Mouse (Mus musculus) heart, adult 2 months (tissue): ENCODE results near the gene Hpgd. TPM values are rescaled to one million over a fixed set of nuclear protein-coding genes. Genes with fewer than 3 reads are reported as not detected.
"Not testable (repeated sequence)": the region's sequence is repeated elsewhere in the genome, so short reads cannot be mapped to it uniquely, and the experiment has no call there.

Experiments
- DNase-seq, 2 experiments: peaks; one replicate each; pipeline ENCODE4 v3.0.0; 2021
- H3K27ac ChIP-seq: fragments of 200-600 bp; 2 replicates; pipeline ENCODE4 v1.8.1; 2022
- H3K27me3 ChIP-seq: fragments of 200-500 bp; 2 replicates; pipeline ENCODE4 v1.6.1; 2012; ENCODE audit warnings: mild to moderate bottlenecking, low read length, inconsistent platforms, mixed read lengths; ENCODE audit not compliant: control insufficient read depth, insufficient read depth
- H3K36me3 ChIP-seq: fragments of 200-500 bp; 2 replicates; pipeline ENCODE4 v1.6.1; 2012; ENCODE audit warnings: low read length, inconsistent platforms; ENCODE audit not compliant: control insufficient read depth, insufficient read depth
- H3K4me1 ChIP-seq: fragments of 200-500 bp; 2 replicates; pipeline ENCODE4 v1.6.1; 2011; ENCODE audit warnings: low read length; ENCODE audit not compliant: control insufficient read depth, insufficient read depth
- H3K4me3 ChIP-seq: fragments of 200-600 bp; 2 replicates; pipeline ENCODE4 v1.8.1; 2022
- H3K79me2 ChIP-seq: fragments of 200-500 bp; replicated peaks from 2 replicates; pipeline ENCODE4 v1.6.1; 2012; ENCODE audit warnings: mild to moderate bottlenecking, inconsistent platforms, low read length, moderate library complexity, mixed read lengths; ENCODE audit not compliant: control insufficient read depth, insufficient read depth
- H3K9ac ChIP-seq: fragments of 200-500 bp; 2 replicates; pipeline ENCODE4 v1.6.1; 2012; ENCODE audit warnings: low read depth, mild to moderate bottlenecking, control low read depth, inconsistent platforms, low read length, mixed read lengths
- CTCF ChIP-seq: fragments of 200-600 bp; IDR thresholded peaks from 2 replicates; pipeline ENCODE4 v1.8.1; 2022; ENCODE audit warnings: antibody characterized with exemption, mild to moderate bottlenecking, moderate library complexity
- EP300 ChIP-seq: fragments of 200-500 bp; IDR thresholded peaks from 2 replicates; pipeline ENCODE4 v1.6.1; 2011; ENCODE audit warnings: low read depth, low read length, control low read depth; ENCODE audit not compliant: insufficient read depth
- POLR2A ChIP-seq: fragments of 200-500 bp; IDR thresholded peaks from 2 replicates; pipeline ENCODE4 v1.6.1; 2011; ENCODE audit warnings: mild to moderate bottlenecking, low read depth, low read length, control low read depth; ENCODE audit not compliant: insufficient read depth
- WGBS: fragments of 180-500 bp; shearing (Covaris S2); methylation state at CpG from one replicate; pipeline ENCODE4 v1.1.7; 2018; 5-methylcytosine and 5-hydroxymethylcytosine counted together
- intact Hi-C: fragments of 180-260 bp; cut with DNase I; formaldehyde crosslinking; loops from one replicate; pipeline ENCODE4 v1.15.1; 2025
- long read RNA-seq: library from polyadenylated mRNA; stranded (forward); transcript quantifications from one replicate; pipeline ENCODE4 v2.0.0, GENCODE M21; 2021
- polyA plus RNA-seq: library from polyadenylated mRNA; depleted of rRNA; stranded (reverse); fragments of >200 nt; gene quantifications from 2 replicates; pipeline ENCODE4 v1.2.3, GENCODE M21; 2012; rRNA removed
- total RNA-seq, 2 experiments: library from RNA; stranded (reverse); gene quantifications; 2 replicates each; pipeline ENCODE4 v1.2.3; 2021

The Hpgd gene
- total RNA-seq (1 to 10 TPM; 6.5 to 6.9 TPM), polyA plus RNA-seq (5.2 and 7.3 TPM in 2 replicates)
- long read RNA-seq, transcript Hpgd-201 (7 exons, 1,683 nt) = major isoform, 6 of 6 reads
- long read RNA-seq, partial matches to known transcripts = 0 of 6 reads
- long read RNA-seq, other reads (novel, unspliced or antisense) = 0 of 6 reads

GRCm38 (mm10) chr8:56294373-56294877 is at the start of gene Hpgd:
Gene Hpgd (plus strand): TSS chr8:56294585.
- Histone ChIP-seq H3K27ac (peak within 1 kb of the TSS; percentile 40), H3K36me3 (no peaks in the 10 kb centered on the region), H3K79me2 (no peaks in the 10 kb centered on the region), H3K9ac (peak within 1 kb of the TSS; percentile 82), H3K27me3 (no peaks in the 10 kb centered on the region; the same call in 1 of the 2 replicates), H3K4me1 (peaks cover 4% of the 10 kb centered on the region), H3K4me3 (peak within 1 kb of the TSS; percentile 45)
- intact Hi-C loops = no loop called here
- DNase-seq = peak; percentile 65 to 68
- 2% methylated on average over 33 of the region's 33 CpGs for WGBS
- no peak for TF ChIP-seq CTCF
- no peak for TF ChIP-seq EP300
- TF ChIP-seq POLR2A = peak; percentile 43; the same call in 1 of the 2 replicates

- intact Hi-C loops = not testable (repeated sequence)
- 71% methylated on average over 3 of the region's 3 CpGs for WGBS
Observed at GRCm38 (mm10) chr8:56251728-56252127, 42.7 kb upstream of the Hpgd start.

GRCm38 (mm10) chr8:56252314-56252713 is 42.1 kb upstream of the Hpgd start:
- no peaks in the 10 kb centered on the region for H3K4me1 ChIP-seq
- no peak for DNase-seq

More at GRCm38 (mm10) chr8:56251728-56252127, 42.7 kb upstream of the Hpgd start:
- H3K27me3 ChIP-seq, H3K4me3 ChIP-seq, H3K4me1 ChIP-seq, H3K27ac ChIP-seq, H3K9ac ChIP-seq, H3K36me3 ChIP-seq, DNase-seq, H3K79me2 ChIP-seq: not testable (repeated sequence)

GRCm38 (mm10) chr8:56261190-56261589 is 33.2 kb upstream of the Hpgd start:
- DNase-seq = no peak
- no peak for TF ChIP-seq CTCF
- TF ChIP-seq EP300 = no peak
- no peak for TF ChIP-seq POLR2A
- intact Hi-C loops = no loop called here
- WGBS = 86% methylated on average over 1 of the region's 1 CpGs
- no peaks in the 10 kb centered on the region for H3K4me1 ChIP-seq
- H3K27me3 ChIP-seq = no peaks in the 10 kb centered on the region
- no peaks in the 10 kb centered on the region for H3K79me2 ChIP-seq
- H3K9ac ChIP-seq = no peak overlapping the region
- H3K27ac ChIP-seq = no peak overlapping the region
- H3K4me3 ChIP-seq = no peak overlapping the region
- H3K36me3 ChIP-seq = no peaks in the 10 kb centered on the region

More at GRCm38 (mm10) chr8:56252314-56252713, 42.1 kb upstream of the Hpgd start:
- intact Hi-C loops = no loop called here
- Histone ChIP-seq H3K9ac (no peak overlapping the region), H3K36me3 (no peaks in the 10 kb centered on the region), H3K27ac (no peak overlapping the region), H3K4me3 (no peak overlapping the region), H3K79me2 (no peaks in the 10 kb centered on the region), H3K27me3 (no peaks in the 10 kb centered on the region)
- WGBS = 46% methylated on average over 1 of the region's 1 CpGs
- TF ChIP-seq CTCF = no peak
- TF ChIP-seq EP300 = no peak
- TF ChIP-seq POLR2A = no peak

- Histone ChIP-seq H3K79me2 (no peaks in the 10 kb centered on the region), H3K27ac (peak overlapping the region; percentile 17; the same call in 1 of the 2 replicates), H3K27me3 (no peaks in the 10 kb centered on the region), H3K9ac (no peak overlapping the region), H3K4me1 (no peaks in the 10 kb centered on the region), H3K4me3 (no peak overlapping the region), H3K36me3 (no peaks in the 10 kb centered on the region)
- peak; percentile 42 to 53 for DNase-seq
- WGBS = 46% methylated on average over 10 of the region's 10 CpGs
- intact Hi-C loops = no loop called here
- TF ChIP-seq EP300 = no peak
- no peak for TF ChIP-seq CTCF
- no peak for TF ChIP-seq POLR2A
Observed at GRCm38 (mm10) chr8:56269687-56270663, 24.4 kb upstream of the Hpgd start.

GRCm38 (mm10) chr8:56272934-56273333 is 21.5 kb upstream of the Hpgd start:
- no peak overlapping the region for H3K9ac ChIP-seq
- H3K4me3 ChIP-seq = no peak overlapping the region
- 27% methylated on average over 1 of the region's 1 CpGs for WGBS
- H3K27ac ChIP-seq = no peak overlapping the region
- no peaks in the 10 kb centered on the region for H3K36me3 ChIP-seq
- H3K4me1 ChIP-seq = no peaks in the 10 kb centered on the region
- intact Hi-C loops = no loop called here
- no peaks in the 10 kb centered on the region for H3K27me3 ChIP-seq
- H3K79me2 ChIP-seq = no peaks in the 10 kb centered on the region
- no peak for TF ChIP-seq CTCF
- DNase-seq = no peak
